Mouse (Mus musculus): ENCODE results near the gene Lenep.
A peak's percentile ranks its signal among the peaks of the same experiment; 100 is the strongest.

Gene Lenep

GRCm38 (mm10) chr3:89390699-89391662 lies 11.6 kb downstream of the Lenep start:
- peak; percentile 57 for DNase-seq

- no peak for DNase-seq
Measured at GRCm38 (mm10) chr3:89390111-89390515, 12.5 kb downstream of the Lenep start.

- DNase-seq: no peak
Measured at GRCm38 (mm10) chr3:89388901-89389740, 13.5 kb downstream of the Lenep start.

GRCm38 (mm10) chr3:89388134-89388881 lies 14.3 kb downstream of the Lenep start:
- DNase-seq: peak; percentile 52

DNA sequence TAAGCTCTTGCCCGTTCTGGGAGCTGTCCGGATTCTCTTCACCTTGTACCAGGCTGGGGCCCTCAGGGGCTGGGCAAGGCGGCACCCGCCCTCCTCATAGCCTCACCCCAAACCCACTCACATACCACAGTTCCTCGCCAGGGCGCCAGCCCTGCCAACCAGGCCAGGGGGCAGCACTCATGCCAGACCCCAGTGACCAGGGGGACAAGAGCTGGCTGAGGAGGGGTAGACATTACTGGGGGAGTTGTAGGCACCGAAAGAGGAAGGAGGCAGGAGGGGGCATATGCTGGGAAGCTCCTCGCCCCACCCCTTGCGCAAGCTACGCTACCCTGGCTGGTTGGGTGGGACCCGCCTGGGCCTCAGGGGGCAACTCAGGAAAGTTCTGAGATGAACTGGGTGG lies 15.0 kb downstream of the Lenep start:
- no peak for DNase-seq

- DNase-seq: no peak
Measured at GRCm38 (mm10) chr3:89386438-89387420, 15.9 kb downstream of the Lenep start.

DNA sequence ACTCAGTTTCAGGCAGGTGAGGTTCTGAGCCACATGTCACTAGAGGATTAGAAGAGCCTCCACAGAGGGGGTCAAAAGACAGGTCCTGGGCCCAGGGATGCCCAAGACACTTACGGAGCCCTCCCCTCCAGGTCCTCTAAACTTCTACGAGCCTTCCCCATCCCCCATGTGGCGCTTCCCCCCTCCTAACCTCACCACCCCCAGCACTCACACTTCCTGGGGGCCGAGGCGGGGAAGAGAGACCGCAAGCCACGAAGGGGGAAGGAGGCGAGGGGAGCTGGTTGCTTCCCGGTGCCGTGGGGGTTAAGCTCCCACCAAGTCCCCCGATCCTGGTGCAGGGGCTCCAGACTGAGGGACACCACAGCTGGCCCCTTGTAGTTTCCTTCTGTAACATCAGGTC lies 17.1 kb downstream of the Lenep start:
- DNase-seq: no peak

DNA sequence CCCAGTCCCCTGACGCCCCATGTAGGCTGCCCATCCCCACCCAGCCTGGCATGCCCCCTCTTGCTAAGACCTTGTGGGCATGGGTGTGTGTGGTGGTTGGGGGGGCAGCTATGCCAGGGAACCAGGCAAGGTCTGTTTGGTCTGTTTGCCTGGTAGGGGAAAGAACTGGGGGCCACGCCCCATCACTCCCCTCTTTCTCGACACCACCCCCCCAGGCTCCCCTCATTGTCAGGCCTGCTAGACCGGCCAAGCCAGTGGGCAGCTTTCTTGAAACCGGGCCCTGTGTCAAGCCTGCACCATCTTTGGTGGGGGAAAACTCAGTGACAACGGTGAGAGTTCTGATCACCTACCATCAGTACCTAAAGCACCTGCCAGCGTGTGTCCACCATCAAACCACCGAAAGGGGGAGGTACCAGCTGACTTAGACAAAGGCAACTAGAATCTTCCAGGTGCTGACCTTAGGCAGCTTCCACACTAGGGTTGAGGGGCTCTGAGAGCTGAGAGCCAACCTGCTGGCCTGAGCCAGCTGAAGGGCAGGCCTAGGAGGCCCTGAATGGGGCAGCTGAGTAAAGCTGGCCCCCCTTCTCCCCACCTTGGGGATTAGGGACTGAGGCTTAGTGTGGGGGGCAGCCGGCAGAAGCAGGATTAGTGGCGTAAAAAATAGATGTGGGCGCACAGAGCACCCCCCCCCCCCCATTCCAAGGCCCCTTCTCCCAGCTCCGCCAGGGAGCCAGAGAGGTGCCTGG lies 18.1 kb downstream of the Lenep start:
- no peak for DNase-seq

GRCm38 (mm10) chr3:89383651-89384255 lies 18.8 kb downstream of the Lenep start:
- DNase-seq: no peak

- DNase-seq: no peak
Measured at GRCm38 (mm10) chr3:89382950-89383349, 19.6 kb downstream of the Lenep start.

- DNase-seq: no peak
Measured at GRCm38 (mm10) chr3:89382033-89382882, 20.3 kb downstream of the Lenep start.

DNA sequence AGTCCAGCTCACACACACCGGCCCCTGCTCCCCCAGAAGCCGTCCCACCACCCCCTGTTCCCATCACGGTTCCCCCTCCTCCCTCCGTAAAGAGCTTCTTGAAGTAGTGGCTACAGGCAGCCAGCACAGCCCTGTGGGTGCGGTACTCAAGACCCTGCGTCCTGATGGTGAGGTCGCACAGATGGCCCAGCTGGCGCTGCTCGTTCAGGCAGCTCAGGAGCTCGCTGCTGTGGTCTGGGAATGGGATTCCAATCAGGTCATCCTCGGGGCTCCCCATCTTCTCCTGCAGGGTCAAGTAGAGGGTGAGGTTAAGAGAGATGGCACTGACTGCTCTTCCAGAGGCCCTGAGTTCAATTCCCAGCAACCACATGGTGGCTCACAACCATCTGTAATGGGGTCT lies 21.4 kb downstream of the Lenep start:
- DNase-seq: no peak

DNA sequence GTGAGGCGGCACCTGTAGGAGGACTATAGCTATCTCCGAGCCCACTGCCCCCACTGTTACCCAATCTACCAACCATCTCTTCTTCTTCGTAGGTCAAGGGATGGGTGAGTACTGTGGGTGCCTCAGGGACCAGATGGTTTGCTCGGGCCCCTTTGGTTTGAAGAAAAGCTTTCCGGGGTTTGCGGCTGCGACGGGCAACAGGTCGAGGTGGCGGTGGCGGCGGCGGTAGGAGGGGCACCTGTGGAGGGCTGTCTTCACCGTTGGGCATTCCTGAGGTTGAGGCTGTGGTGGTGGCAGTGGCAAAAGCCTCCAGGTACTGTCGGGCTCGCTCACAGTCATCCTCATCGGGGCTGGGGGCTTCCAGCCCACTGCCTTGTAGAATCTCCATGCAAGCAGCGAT lies 21.9 kb downstream of the Lenep start:
- DNase-seq: no peak

- no peak for DNase-seq
Measured at GRCm38 (mm10) chr3:89380291-89380690, 22.3 kb downstream of the Lenep start.

DNA sequence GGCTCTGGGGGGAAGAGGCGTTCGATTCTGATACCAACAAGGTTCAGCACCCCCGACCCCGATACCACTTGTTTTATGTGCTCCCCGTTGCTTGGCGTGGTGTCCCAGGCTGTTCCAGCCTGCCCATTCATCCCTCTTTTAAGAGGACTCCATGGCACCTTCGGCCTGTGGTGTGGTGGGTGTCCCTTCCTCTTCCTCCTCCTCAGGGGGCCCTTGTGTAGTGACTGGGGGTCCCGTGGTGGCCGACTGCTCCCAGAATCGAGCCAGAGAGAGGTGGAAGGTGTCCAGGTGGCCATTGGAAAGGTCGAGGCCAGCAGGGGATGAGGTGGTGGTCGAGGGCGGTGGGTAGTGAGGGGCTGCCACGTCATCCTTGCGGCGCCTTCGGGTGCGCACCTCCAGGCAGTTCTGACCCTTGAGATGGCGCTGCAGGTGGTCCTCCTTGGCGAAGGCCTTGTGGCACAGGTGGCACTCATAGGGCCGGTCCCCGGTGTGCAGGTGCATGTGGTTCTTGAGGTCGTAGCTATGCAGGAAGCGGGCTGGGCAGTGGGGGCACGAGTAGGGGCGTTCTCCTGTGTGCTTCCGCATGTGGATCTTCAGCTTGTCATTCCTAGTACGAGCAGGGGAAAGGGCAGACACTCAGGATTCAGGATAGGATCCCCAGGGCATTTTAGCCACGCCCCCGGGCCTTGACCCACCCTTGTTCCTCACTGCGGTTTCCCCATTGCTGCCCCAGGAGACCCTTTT lies 23.0 kb downstream of the Lenep start:
- DNase-seq: no peak

DNA sequence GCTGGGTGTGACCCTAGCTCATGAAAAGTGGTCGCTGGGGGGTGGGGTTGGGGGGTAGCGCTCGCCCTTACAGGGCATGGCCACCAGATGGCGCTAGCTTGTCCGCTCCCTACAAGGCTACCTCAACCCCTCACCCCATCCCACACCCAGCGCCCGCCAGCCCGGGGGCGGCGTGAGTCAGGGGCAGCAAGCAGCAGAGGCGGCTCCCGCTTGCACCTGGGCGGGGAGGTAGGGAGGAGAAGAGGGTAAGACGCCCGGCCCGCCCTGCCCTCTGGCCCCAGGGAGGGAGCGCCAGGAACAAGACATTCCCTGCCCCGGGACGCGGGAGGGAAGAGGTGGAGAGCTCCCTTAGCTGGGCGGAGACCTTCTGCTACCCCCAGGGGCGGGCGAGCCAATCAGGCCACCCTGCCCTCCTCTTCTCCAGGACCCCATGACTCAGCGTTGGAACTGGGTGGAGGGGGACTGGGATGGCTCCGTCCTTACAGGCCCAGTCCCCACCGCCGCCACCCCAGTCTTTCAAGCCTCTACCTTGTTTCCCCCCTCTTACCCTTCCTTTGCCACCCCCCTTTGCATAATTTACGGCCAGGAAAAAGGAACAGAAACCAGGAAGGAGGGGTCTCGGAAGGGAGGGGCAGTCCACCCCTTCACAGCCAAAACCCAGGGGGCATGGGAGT lies 24.1 kb downstream of the Lenep start:
- DNase-seq: peak; percentile 58

GRCm38 (mm10) chr3:89377831-89378230 lies 24.8 kb downstream of the Lenep start:
- no peak for DNase-seq

- no peak for DNase-seq
Measured at GRCm38 (mm10) chr3:89373581-89374231, 28.9 kb downstream of the Lenep start.

Data from cerebellum, adult 11 months (tissue).